Mouse (Mus musculus): ENCODE results near the gene Fam120a. TPM values are rescaled to one million over a fixed set of nuclear protein-coding genes. Genes with fewer than 3 reads are reported as not detected.

Fam120a gene
- polyA plus RNA-seq, 1 experiment from 2014 or later = 37.0 TPM

DNA sequence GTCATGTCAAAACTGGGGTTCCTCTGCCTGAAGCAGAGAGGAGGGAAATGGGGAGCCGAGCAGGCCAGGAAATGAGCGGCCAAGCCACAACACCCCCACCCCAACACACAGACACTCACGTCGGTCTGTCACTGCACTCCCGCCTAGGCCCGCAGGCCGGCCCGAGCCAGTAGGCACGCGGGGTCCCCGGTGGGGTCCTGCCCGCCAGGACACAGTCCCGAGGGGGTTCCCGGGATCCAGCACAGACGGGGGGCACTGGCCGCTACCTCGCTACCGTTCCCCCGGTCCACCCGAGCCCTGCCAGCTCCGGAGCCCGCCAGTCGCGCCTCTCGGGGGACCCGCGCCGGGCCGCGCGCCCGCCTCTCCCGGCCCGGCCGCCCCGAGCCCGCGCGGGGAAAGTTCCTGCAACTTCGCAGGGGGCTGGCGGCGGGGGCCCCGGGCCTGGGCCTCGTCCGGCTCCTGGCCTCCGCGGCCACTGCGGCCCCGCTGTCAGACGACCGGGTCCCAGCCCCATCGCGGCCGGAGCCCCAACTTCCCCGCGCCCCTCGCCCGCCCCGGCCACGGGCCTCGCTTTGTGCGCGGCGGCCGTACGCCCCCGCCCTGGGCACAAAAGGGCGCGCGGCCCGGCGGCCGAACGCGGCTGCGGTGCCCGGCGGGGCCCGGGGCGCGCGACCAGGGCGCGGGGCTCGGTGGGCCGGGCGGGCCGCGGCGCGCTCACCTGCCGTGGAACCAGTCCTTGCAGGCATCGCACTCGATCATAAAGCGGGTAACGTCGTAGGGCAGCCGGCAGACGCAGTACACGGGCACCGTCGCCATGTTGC is 97.7 kb downstream of the Fam120a start:
- peak; percentile 46; the same call in 1 of the 2 replicates for ATAC-seq (ENCODE audit: insufficient read depth)
- peak; percentile 46 for DNase-seq
- WGBS = under 1% methylated on average over 85 of the region's 102 CpGs
- H3K4me1 ChIP-seq (ENCODE audit: insufficient read depth) = peaks cover 15% of the 10 kb centered on the region
- H3K4me3 ChIP-seq (ENCODE audit: low read depth, low read length) = peak overlapping the region; percentile 88
- H3K36me3 ChIP-seq (ENCODE audit: insufficient read depth) = no peaks in the 10 kb centered on the region
- peak overlapping the region; percentile 94 for H3K4me2 ChIP-seq
- peak overlapping the region; percentile 95 for H3K27ac ChIP-seq (ENCODE audit: low read depth)
- TF ChIP-seq CTCF (IDR thresholded peaks at IDR 0.05; ENCODE audit: low read depth) = no peak
- no peaks in the 10 kb centered on the region for H3K9me3 ChIP-seq (ENCODE audit: low read depth, low read length)
- H3K9ac ChIP-seq = peak overlapping the region; percentile 99
- H3K27me3 ChIP-seq (ENCODE audit: insufficient read depth, low read length) = no peaks in the 10 kb centered on the region

DNA sequence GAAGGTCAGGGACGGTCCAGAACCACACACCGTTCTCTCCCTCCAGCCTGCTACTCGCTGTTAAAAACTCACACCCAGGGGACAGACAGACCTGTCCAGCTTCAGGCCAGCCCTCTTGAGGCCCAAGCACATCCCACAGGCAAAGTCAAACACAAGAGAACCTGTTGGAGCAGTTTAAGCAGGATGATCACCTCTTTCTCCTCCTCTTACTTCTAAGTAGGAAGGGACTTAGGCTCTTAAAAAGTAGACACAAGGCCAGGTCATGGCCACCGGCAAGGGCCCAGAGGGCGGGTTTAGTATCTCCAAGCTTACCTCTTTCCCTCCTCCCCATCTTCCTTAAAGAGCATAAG is 98.2 kb downstream of the Fam120a start:
- H3K27me3 ChIP-seq (ENCODE audit: insufficient read depth, low read length) = no peaks in the 10 kb centered on the region
- no peaks in the 10 kb centered on the region for H3K36me3 ChIP-seq (ENCODE audit: insufficient read depth)
- DNase-seq (peak; percentile 34), ATAC-seq (ENCODE audit: insufficient read depth) (peak; percentile 13; the same call in 1 of the 2 replicates)
- H3K4me1 ChIP-seq (ENCODE audit: insufficient read depth) = peaks cover 15% of the 10 kb centered on the region
- peak overlapping the region; percentile 95 for H3K27ac ChIP-seq (ENCODE audit: low read depth)
- H3K4me2 ChIP-seq = peak overlapping the region; percentile 94
- peak overlapping the region; percentile 88 for H3K4me3 ChIP-seq (ENCODE audit: low read depth, low read length)
- peak overlapping the region; percentile 99 for H3K9ac ChIP-seq
- no peak for TF ChIP-seq CTCF (IDR thresholded peaks at IDR 0.05; ENCODE audit: low read depth)
- WGBS = 5% methylated on average over 5 of the region's 5 CpGs
- no peaks in the 10 kb centered on the region for H3K9me3 ChIP-seq (ENCODE audit: low read depth, low read length)

DNA sequence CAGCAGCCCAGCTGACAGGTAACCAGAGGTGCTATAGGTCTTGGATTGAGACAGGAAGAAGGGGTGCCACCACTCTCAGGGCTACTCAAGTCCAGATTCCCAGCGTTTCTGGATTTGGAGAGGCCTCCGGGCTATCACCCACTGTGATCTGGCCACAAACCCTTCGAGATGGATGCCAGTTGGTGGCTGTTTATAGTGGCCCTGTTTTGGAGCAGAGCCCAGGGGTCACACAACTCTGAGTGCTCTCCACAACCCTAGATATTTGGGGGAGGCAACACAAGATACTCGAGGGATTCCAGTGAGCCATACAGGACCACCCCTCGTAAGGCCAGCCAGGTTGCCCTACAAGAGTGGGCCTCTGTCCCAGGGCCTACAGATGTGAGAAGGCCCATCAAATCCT is 98.7 kb downstream of the Fam120a start:
- peak overlapping the region; percentile 88 for H3K4me3 ChIP-seq (ENCODE audit: low read depth, low read length)
- WGBS = 18% methylated on average over 5 of the region's 5 CpGs
- ATAC-seq (ENCODE audit: insufficient read depth) (no peak), DNase-seq (no peak)
- H3K27me3 ChIP-seq (ENCODE audit: insufficient read depth, low read length) = no peaks in the 10 kb centered on the region
- H3K4me2 ChIP-seq = peak overlapping the region; percentile 94
- peaks cover 15% of the 10 kb centered on the region for H3K4me1 ChIP-seq (ENCODE audit: insufficient read depth)
- H3K9me3 ChIP-seq (ENCODE audit: low read depth, low read length) = no peaks in the 10 kb centered on the region
- TF ChIP-seq CTCF (IDR thresholded peaks at IDR 0.05; ENCODE audit: low read depth) = no peak
- peak overlapping the region; percentile 99 for H3K9ac ChIP-seq
- no peaks in the 10 kb centered on the region for H3K36me3 ChIP-seq (ENCODE audit: insufficient read depth)
- peak overlapping the region; percentile 95; the same call in 1 of the 2 replicates for H3K27ac ChIP-seq (ENCODE audit: low read depth)

DNA sequence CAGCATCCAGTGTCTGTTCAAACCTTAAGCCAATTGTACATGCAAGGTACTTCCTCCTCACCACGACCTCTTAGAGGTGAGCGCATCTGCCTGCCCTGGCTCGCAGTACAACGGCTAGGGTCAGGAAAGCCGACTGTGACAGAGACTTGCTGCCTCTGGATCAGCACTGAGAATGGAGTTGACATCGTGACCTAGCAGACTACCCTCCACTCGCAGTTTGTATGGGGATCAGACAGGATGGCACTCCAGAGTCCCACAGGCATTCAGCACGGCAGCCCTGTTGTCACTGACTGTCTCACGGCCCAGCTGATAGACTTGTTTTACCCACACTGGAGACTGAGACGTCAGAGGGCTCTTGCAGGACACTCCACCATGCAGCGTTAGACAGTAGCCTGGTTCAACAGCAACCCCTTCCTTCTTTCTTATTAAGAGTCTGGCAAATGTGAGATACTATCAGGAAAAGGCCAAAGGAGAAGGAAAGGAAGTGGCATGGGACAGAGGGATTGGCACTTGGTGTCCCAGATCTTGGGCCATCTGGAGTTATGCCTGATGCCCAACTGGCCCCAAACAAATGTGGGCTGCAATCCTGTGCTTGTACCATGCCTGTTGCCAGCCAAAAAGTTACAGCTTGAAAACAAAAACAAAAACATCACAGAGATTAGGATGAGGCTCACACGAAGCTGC is 103.0 kb downstream of the Fam120a start:
- H3K36me3 ChIP-seq (ENCODE audit: insufficient read depth) = no peaks in the 10 kb centered on the region
- no peak overlapping the region for H3K27ac ChIP-seq (ENCODE audit: low read depth)
- no peak for TF ChIP-seq CTCF (IDR thresholded peaks at IDR 0.05; ENCODE audit: low read depth)
- peaks cover 9% of the 10 kb centered on the region for H3K4me1 ChIP-seq (ENCODE audit: insufficient read depth)
- ATAC-seq (ENCODE audit: insufficient read depth) = no peak
- no peak overlapping the region for H3K4me2 ChIP-seq
- 66% methylated on average over 12 of the region's 12 CpGs for WGBS
- DNase-seq = no peak
- H3K9me3 ChIP-seq (ENCODE audit: low read depth, low read length) = no peaks in the 10 kb centered on the region
- H3K9ac ChIP-seq = no peak overlapping the region
- H3K4me3 ChIP-seq (ENCODE audit: low read depth, low read length) = no peak overlapping the region
- no peaks in the 10 kb centered on the region for H3K27me3 ChIP-seq (ENCODE audit: insufficient read depth, low read length)

DNA sequence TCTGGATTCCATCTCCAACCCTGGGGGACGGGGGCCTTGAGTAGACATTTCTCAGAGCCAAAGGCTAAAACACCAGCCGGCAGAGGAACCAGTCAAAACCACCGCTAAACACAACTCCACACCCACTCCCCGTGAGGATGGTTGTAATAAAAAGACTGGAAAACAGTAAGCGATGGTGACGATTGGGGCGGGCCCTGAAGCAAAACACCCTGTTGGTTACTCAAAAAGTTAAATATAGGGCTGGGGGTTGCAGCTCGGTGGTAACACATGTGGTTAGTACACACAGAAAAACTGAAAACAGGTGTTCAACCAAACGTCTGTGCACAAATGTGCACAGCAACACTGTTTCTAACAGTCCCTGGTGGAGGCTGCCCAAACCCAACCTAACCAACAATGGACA is 104.3 kb downstream of the Fam120a start:
- Histone ChIP-seq H3K36me3 (ENCODE audit: insufficient read depth) (no peaks in the 10 kb centered on the region), H3K27ac (ENCODE audit: low read depth) (no peak overlapping the region), H3K27me3 (ENCODE audit: insufficient read depth, low read length) (no peaks in the 10 kb centered on the region), H3K4me2 (no peak overlapping the region), H3K9ac (no peak overlapping the region), H3K4me3 (ENCODE audit: low read depth, low read length) (no peak overlapping the region), H3K4me1 (ENCODE audit: insufficient read depth) (peaks cover 4% of the 10 kb centered on the region), H3K9me3 (ENCODE audit: low read depth, low read length) (no peaks in the 10 kb centered on the region)
- no peak for DNase-seq
- no peak for TF ChIP-seq CTCF (IDR thresholded peaks at IDR 0.05; ENCODE audit: low read depth)
- no peak for ATAC-seq (ENCODE audit: insufficient read depth)
- 63% methylated on average over 9 of the region's 9 CpGs for WGBS

DNA sequence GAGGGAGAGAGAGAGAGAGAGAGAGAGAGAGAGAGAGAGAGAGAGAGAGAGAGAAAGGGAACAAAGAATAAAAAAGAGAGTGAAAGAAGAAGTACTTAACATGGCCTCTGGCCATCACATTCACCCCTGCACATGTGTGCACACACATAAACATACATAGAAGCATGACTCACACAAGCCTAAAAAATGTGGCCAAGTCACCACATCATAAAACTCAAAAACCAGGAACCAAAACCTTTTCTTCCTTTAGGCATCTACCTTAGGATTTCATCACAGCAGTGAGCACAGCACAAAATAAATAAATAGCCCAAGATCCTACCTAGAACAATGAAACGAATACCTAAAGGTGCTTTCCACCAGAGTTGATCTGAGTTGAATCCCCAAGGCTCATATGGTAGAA is 105.9 kb downstream of the Fam120a start:
- WGBS = 69% methylated on average over 1 of the region's 1 CpGs
- no peaks in the 10 kb centered on the region for H3K27me3 ChIP-seq (ENCODE audit: insufficient read depth, low read length)
- no peak overlapping the region for H3K27ac ChIP-seq (ENCODE audit: low read depth)
- TF ChIP-seq CTCF (IDR thresholded peaks at IDR 0.05; ENCODE audit: low read depth) = no peak
- DNase-seq (no peak), ATAC-seq (ENCODE audit: insufficient read depth) (no peak)
- H3K4me1 ChIP-seq (ENCODE audit: insufficient read depth) = peaks cover 10% of the 10 kb centered on the region
- H3K4me3 ChIP-seq (ENCODE audit: low read depth, low read length) = no peak overlapping the region
- H3K9me3 ChIP-seq (ENCODE audit: low read depth, low read length) = no peaks in the 10 kb centered on the region
- no peak overlapping the region for H3K4me2 ChIP-seq
- no peak overlapping the region for H3K9ac ChIP-seq
- no peaks in the 10 kb centered on the region for H3K36me3 ChIP-seq (ENCODE audit: insufficient read depth)

DNA sequence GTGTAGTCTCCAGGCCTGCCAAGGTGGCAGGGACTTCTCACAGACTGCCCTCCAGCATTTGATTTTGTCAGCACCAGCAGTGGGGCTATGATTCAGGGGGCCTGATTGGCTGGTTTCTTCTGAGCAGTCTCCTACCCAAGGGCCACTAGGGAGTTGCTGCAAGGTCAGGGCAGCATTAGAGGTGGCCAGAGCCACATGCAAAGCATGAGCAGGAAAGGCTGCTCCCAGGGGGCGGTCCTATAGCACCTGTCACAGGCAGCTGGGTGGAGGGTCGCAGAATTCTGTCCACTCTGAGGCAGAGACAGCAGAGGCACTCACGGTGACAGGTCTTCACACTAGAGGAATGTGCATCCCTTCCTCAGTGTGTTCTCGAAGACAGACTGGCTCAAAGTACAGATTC is 109.0 kb downstream of the Fam120a start:
- no peak for DNase-seq
- no peaks in the 10 kb centered on the region for H3K27me3 ChIP-seq (ENCODE audit: insufficient read depth, low read length)
- ATAC-seq (ENCODE audit: insufficient read depth) = no peak
- H3K9me3 ChIP-seq (ENCODE audit: low read depth, low read length) = no peaks in the 10 kb centered on the region
- H3K9ac ChIP-seq = no peak overlapping the region
- no peak overlapping the region for H3K4me3 ChIP-seq (ENCODE audit: low read depth, low read length)
- peak overlapping the region; percentile 73; the same call in 1 of the 2 replicates for H3K27ac ChIP-seq (ENCODE audit: low read depth)
- H3K4me1 ChIP-seq (ENCODE audit: insufficient read depth) = peaks cover 15% of the 10 kb centered on the region
- WGBS = 50% methylated on average over 4 of the region's 4 CpGs
- 0 out of 2 replicates have a peak overlapping the region, but pooled peaks have one; percentile 15 for H3K4me2 ChIP-seq
- no peaks in the 10 kb centered on the region for H3K36me3 ChIP-seq (ENCODE audit: insufficient read depth)
- TF ChIP-seq CTCF (IDR thresholded peaks at IDR 0.05; ENCODE audit: low read depth) = no peak
